16 mouse cellular contexts compared by ENCODE assay signal in genomic region chr9:73198261-73199085, GRCm38 (mm10).
DNase-seq lines count a peak whose midpoint lies in the region; ATAC-seq and TF ChIP-seq lines count a peak whose summit lies in the region.
"Had no signal": no experiment of that assay in that cellular context is flagged by ENCODE, and none has a peak within 500 bp of the region (broad histone marks: within the 10 kb centered on the region; RNA-seq: fewer than 3 reads in every experiment).

No protein-coding gene starts in this region.

- no peaks in the 10 kb centered on the region for H3K27me3 ChIP-seq in cerebellum, adult 2 months (ENCODE audit: control insufficient read depth, insufficient read depth, low read length)
- no peaks in the 10 kb centered on the region for H3K27me3 ChIP-seq in forebrain, postnatal 0 days (ENCODE audit: insufficient read depth, low read length)
- H3K27me3 ChIP-seq in heart, embryonic 12.5 days (replicated peaks): no peaks in the 10 kb centered on the region
- H3K27me3 ChIP-seq: heart, embryonic 15.5 days; kidney, embryonic 15.5 days; megakaryocyte, embryonic 14.5 days had no signal

- ATAC-seq in forebrain, postnatal 0 days: peak; percentile 27; the same call in 1 of the 2 replicates
- no peak for ATAC-seq in heart, embryonic 12.5 days (ENCODE audit: insufficient number of reproducible peaks, low FRiP score)
- ATAC-seq: inflammation-experienced regulatory T-cells, adult 6 months had no signal

- H3K27ac ChIP-seq in cerebellum, adult 2 months (ENCODE audit: insufficient read depth, low read length): peak overlapping the region; percentile 97
- H3K27ac ChIP-seq in forebrain, postnatal 0 days (ENCODE audit: low read depth, low read length): no peak overlapping the region
- no peak overlapping the region for H3K27ac ChIP-seq in heart, embryonic 12.5 days (ENCODE audit: poor library complexity, severe bottlenecking)
- H3K27ac ChIP-seq: heart, embryonic 15.5 days; kidney, embryonic 15.5 days had no signal

- WGBS in cerebellum, adult 2 months: 37% methylated on average over 10 of the region's 10 CpGs
- WGBS in forebrain, postnatal 0 days: 86% methylated on average over 10 of the region's 10 CpGs
- WGBS in heart, embryonic 12.5 days: 80% methylated on average over 10 of the region's 10 CpGs

- no peaks in the 10 kb centered on the region for H3K36me3 ChIP-seq in forebrain, postnatal 0 days (ENCODE audit: insufficient read depth)
- H3K36me3 ChIP-seq in heart, embryonic 12.5 days: no peaks in the 10 kb centered on the region
- H3K36me3 ChIP-seq: heart, embryonic 15.5 days; kidney, embryonic 15.5 days had no signal

- H3K9me3 ChIP-seq in forebrain, postnatal 0 days (ENCODE audit: low read length): no peaks in the 10 kb centered on the region
- peaks cover 4% of the 10 kb centered on the region for H3K9me3 ChIP-seq in heart, embryonic 12.5 days (replicated peaks)
- H3K9me3 ChIP-seq: heart, embryonic 15.5 days; kidney, embryonic 15.5 days had no signal

- H3K4me3 ChIP-seq in cerebellum, adult 2 months (replicated peaks; ENCODE audit: insufficient read depth, low read depth, low read length): no peak overlapping the region
- H3K4me3 ChIP-seq in forebrain, postnatal 0 days (ENCODE audit: low read depth, low read length): no peak overlapping the region
- no peak overlapping the region for H3K4me3 ChIP-seq in heart, embryonic 12.5 days
- H3K4me3 ChIP-seq: heart, embryonic 15.5 days; kidney, embryonic 15.5 days; megakaryocyte, embryonic 14.5 days; myocyte had no signal

- peak; percentile 54 for DNase-seq in layer of hippocampus, adult 11-12 months (ENCODE audit: low spot score)
- DNase-seq in layer of hippocampus, postnatal 10 days (ENCODE audit: low spot score in 2 of 2): no peak
- peak; percentile 83 to 96 for DNase-seq in cerebellum, adult 2 months
- peak; percentile 8 for DNase-seq in forebrain, postnatal 0 days
- DNase-seq in retina, adult 2 months (ENCODE audit: low read depth, low spot score): peak; percentile 22
- DNase-seq in ovary, postnatal 14 days (ENCODE audit: low spot score): no peak
- DNase-seq in lung, postnatal 25 days (ENCODE audit: low spot score): no peak
- DNase-seq: adrenal gland, postnatal 10 days; gastrocnemius, postnatal 25 days; right cerebral cortex, postnatal 4 days had no signal

- no peak; the same call in 1 of the 2 replicates for TF ChIP-seq CTCF in cerebellum, adult 2 months (IDR thresholded peaks at IDR 0.05; ENCODE audit: borderline replicate concordance, insufficient read depth, low read depth, low read length)
- no peak for TF ChIP-seq CTCF in forebrain, postnatal 0 days (IDR thresholded peaks at IDR 0.05; ENCODE audit: low read depth)

- peaks cover 8% of the 10 kb centered on the region for H3K4me1 ChIP-seq in cerebellum, adult 2 months (ENCODE audit: control insufficient read depth, insufficient read depth, low read length)
- no peaks in the 10 kb centered on the region for H3K4me1 ChIP-seq in forebrain, postnatal 0 days (ENCODE audit: insufficient read depth)
- H3K4me1 ChIP-seq in heart, embryonic 12.5 days (replicated peaks): no peaks in the 10 kb centered on the region
- H3K4me1 ChIP-seq: heart, embryonic 15.5 days; kidney, embryonic 15.5 days; megakaryocyte, embryonic 14.5 days had no signal

- no peak overlapping the region for H3K4me2 ChIP-seq in forebrain, postnatal 0 days (ENCODE audit: low read depth)
- no peak overlapping the region for H3K4me2 ChIP-seq in heart, embryonic 12.5 days
- H3K4me2 ChIP-seq: heart, embryonic 15.5 days; kidney, embryonic 15.5 days had no signal

- 0 out of 2 replicates have a peak, but pooled peaks have one; percentile 9 for TF ChIP-seq POLR2A in cerebellum, adult 2 months (IDR thresholded peaks at IDR 0.05; ENCODE audit: borderline replicate concordance, insufficient read depth, low read length)

- no peak overlapping the region for H3K9ac ChIP-seq in forebrain, postnatal 0 days
- H3K9ac ChIP-seq in heart, embryonic 12.5 days: no peak overlapping the region
- H3K9ac ChIP-seq: heart, embryonic 15.5 days; kidney, embryonic 15.5 days had no signal

Comparison
In these comparisons a context has a peak if more than half of its experiments do, and no peak if none do; other contexts are left out.
1. DNase-seq: peak in layer of hippocampus, adult 11-12 months (single experiment), cerebellum, adult 2 months (2 of 2), forebrain, postnatal 0 days (single experiment) and retina, adult 2 months (single experiment); none in layer of hippocampus, postnatal 10 days (0 of 2), ovary, postnatal 14 days (single experiment) and lung, postnatal 25 days (single experiment).